Mouse (Mus musculus) right cerebral cortex, postnatal 25 days (tissue): ENCODE data around the gene Acvr1b.

Experiments
- DNase-seq: peaks from one replicate; pipeline ENCODE4 v3.0.0; 2022

Gene Acvr1b

GRCm38 (mm10) chr15:101176795-101177691 is 3.2 kb downstream of the Acvr1b start:
- no peak for DNase-seq

- DNase-seq = no peak
Observed at GRCm38 (mm10) chr15:101180363-101181105, 6.7 kb downstream of the Acvr1b start.

- no peak for DNase-seq
Observed at GRCm38 (mm10) chr15:101181106-101181466, 7.2 kb downstream of the Acvr1b start.

GRCm38 (mm10) chr15:101181500-101181899 is 7.6 kb downstream of the Acvr1b start:
- no peak for DNase-seq

DNA sequence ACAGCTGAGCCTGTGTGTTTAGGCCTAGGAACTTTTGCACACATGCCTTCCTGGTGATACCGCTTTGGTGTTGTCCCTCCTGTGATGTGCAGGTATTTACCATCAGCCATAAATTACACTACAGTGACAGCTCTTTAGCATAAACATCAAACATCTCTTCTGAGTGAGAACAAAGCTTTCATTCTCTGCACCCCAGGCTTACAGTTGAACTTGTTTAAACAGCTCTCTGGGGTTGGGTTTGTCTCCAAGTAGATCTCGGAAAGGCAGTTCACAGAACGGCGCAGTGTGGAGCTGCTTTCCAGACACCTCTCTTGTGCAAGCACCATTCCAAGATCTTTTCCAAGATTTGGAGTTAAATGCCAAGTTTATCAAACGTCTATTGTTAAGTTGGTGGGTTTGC is 8.8 kb downstream of the Acvr1b start:
- DNase-seq = no peak

DNA sequence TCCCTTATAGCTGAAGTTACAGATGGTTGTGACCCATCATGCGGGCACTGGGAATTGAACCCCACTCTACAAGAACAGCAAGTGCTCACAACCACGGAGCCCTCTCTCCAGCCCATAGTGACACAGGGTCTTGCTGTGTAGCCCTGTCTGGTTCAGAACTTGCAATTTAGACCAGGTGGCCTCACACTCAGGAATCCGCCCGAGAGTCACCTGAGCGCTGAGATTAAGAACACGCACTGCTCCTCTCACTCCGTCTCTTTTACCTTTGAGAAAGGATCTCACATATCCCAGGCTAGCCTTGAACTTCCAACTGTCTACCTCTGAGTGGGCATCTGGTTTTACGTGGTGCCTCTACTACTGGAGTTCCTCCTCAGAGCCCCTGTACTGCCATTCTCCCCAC is 10.4 kb downstream of the Acvr1b start:
- DNase-seq = no peak

GRCm38 (mm10) chr15:101185549-101185948 is 11.7 kb downstream of the Acvr1b start:
- no peak for DNase-seq

- DNase-seq = no peak
Observed at GRCm38 (mm10) chr15:101187907-101188306, 14.0 kb downstream of the Acvr1b start.

DNA sequence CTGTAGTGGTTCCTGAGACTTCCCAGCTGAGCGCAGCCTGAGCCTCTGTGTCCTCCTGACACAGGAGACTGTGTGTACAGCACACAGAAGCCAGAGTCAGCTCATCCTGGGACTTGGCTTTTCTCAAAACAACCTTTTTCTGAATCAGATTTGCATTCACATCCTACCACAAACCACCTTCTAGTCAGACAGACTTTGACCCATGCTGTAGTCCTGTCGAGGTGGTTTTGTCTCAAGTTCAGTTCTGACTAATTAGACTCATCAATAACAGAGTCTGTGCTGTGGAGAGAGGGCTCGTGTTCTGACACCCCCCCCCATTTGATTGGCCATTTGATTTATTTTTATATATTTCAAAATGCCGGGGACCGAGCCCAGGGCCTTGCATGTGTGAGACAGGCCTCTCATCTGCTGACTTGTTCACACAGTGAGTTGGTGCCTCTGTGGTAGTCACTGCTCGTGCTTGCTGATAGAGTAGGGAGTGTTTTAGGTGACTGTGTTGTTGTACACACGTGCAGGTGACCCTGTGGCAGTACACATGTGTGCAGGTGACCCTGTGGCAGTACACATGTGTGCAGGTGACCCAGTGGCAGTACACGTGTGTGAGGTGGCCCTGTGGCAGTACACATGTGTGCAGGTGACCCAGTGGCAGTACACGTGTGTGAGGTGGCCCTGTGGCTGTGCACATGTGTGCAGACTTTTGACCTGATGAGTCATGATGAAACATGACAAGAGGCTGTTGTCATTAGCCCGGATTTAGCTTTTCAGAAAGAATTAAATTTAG is 16.3 kb downstream of the Acvr1b start:
- DNase-seq = no peak

GRCm38 (mm10) chr15:101190762-101191150 is 16.9 kb downstream of the Acvr1b start:
- DNase-seq = no peak

DNA sequence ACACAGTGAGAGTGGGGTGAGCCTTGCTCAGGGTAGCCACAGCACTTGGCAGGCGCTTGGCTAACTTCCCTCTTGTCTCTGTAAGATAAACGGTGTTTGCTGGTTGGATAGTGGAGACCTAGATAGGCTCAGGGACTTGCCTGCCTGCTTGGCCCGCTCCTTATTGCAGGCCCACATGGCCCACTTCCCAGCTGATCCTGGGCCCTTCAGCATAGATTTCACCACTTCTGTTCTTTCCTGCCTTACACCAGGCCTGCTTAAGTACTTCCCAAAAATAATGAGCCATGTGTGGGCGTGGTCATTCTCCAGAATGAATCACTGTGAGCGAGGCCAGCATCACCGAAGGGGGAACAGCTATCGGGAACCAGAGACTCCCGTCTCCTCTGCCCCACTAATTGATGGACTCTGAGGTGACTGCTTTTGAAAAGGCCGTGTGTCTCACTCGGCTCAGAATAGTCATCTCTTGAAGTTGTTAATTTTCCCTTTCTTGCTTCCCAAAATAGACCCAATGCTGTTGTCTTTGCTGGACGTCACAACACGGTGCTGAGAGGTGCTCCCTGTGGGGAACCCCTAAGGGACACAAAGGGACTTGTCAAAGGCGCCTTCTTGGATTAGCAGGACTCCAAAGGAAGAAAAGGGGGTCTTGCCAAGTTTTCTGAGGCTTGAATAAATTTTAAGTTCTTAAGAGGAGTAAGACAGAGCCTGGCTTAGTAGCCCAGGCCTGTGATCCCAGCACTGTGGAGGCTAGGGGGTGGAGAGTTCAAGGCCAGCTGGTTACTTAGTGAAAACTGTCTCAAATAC is 17.8 kb downstream of the Acvr1b start:
- peak; percentile 43 for DNase-seq

GRCm38 (mm10) chr15:101192260-101192640 is 18.4 kb downstream of the Acvr1b start:
- DNase-seq = no peak

GRCm38 (mm10) chr15:101192651-101193050 is 18.8 kb downstream of the Acvr1b start:
- no peak for DNase-seq

DNA sequence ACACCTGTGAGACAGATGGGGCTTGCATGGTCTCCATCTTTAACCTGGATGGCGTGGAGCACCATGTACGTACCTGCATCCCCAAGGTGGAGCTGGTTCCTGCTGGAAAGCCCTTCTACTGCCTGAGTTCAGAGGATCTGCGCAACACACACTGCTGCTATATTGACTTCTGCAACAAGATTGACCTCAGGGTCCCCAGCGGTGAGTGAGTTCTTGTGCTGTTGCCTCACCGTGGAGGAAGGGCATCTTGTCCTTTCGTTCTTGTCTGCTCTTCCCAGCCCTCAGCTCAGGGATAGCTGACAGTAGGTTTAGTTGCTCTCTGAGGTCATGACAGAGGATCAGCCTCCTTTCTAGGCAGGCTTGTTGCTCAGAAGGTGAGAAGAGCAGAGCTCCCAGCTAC is 20.1 kb downstream of the Acvr1b start:
- no peak for DNase-seq

DNA sequence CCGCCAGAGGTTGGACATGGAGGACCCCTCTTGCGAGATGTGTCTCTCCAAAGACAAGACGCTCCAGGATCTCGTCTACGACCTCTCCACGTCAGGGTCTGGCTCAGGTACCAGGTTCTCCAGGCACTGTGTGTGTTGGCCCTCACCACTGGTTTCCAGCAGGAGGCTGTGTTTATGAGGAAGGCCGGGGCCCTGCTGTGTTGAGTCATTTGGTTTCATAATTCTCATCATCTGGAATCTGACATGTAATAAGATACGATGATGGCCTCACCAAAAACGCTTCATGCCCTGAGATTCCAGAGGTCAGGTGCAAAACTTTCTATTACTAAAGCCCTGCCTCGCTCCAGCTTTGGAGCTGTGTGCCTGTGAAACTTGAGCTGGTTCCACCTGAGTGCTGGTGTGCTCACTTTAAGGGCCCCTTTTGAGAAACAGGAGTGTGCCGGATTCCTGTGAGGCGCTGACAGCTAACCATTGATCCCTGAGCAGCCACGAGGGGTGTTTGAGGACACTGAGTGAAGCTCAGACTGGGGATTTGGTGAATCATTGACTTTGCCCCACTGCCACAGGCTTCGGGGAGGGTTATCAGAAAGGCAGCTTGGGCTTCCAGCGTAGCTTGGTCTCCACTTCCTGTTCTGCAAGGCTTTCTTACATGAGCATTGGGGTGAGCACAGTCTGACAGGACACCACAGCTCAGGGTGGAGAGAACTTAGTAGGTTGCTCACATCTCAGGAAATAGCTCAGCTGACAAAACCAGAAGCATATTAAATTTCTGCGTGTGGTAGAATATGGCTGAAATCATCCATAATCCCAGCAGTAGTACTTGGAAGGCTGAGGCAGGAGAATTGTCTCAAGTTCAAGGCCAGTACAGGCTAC is 21.3 kb downstream of the Acvr1b start:
- DNase-seq = no peak

- no peak for DNase-seq
Observed at GRCm38 (mm10) chr15:101196079-101196795, 22.4 kb downstream of the Acvr1b start.

DNA sequence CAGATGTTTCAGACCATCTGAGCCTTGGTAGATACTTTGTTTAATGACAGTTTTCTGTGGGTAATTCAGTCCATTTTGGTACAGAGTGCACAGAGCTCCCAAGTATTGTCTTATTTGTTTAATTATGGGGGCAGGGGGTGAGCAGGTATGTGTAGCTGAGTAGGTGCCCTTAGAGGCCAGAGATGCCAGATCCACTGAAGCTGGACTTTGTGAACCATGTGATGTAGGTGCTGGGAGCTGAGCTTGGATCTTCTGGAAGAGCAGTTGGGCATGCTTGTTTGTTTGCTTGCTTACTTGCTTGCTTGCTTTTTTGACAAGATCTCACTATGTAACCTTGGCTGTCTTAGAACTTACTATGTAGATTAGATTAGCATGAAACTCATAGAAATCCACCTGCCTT is 23.1 kb downstream of the Acvr1b start:
- DNase-seq = no peak

DNA sequence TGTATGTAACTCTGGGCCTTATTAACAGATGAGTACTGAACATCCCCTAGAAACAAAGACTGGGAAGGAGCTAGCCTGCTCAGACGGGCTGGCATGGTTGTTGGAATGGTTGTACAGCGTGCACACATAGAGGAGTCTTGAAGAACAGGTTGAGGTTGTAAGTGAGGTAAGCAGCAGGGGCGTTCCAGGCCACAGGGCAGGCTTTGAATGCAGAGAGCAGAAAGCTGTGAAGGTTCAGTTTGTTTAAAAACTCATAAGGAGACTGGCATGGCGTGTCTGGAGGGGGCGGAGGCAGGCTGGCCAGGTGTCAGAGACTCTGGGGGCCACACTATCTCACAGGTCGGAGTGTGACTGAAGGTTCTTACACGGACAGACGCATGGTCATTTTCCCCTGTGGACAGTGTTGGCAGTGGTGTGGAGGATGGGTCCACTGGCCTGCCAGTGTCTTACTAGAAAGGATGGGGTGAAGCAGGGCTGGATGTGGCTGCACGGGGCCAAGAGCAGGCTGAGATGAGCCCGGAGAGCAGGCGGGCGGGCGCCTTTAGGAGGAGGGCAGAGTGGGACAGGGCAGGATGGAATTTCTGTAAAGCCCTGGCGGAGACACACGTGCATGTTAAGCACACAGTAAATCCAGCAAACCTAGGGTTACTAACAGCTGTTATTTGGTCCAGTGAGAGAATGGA is 23.8 kb downstream of the Acvr1b start:
- no peak for DNase-seq

- peak; percentile 57 for DNase-seq
Observed at GRCm38 (mm10) chr15:101198218-101198617, 24.4 kb downstream of the Acvr1b start.

- no peak for DNase-seq
Observed at GRCm38 (mm10) chr15:101198850-101199249, 25.0 kb downstream of the Acvr1b start.
